Mouse (Mus musculus) forebrain, postnatal 0 days (tissue): ENCODE measurements around the gene Mrpl9. TPM values are rescaled to one million over a fixed set of nuclear protein-coding genes. Genes with fewer than 3 reads are reported as not detected.

Experiments
- ATAC-seq: fragments of 200-750 bp; cut with Nextera tagmentation; 2 replicates; pipeline ENCODE4 v1.8.0; 2017; ENCODE audit warnings: mild to moderate bottlenecking, moderate library complexity
- DNase-seq: peaks from one replicate; pipeline ENCODE4 v3.0.0-alpha.2; 2015
- H3K27ac ChIP-seq: fragments of 300-500 bp; sonication (generic); 2 replicates; pipeline ENCODE4 v1.5.1; 2014; ENCODE audit warnings: low read depth, mild to moderate bottlenecking, antibody characterized with exemption, low read length, moderate library complexity, mixed read lengths
- H3K27me3 ChIP-seq: fragments of 300-500 bp; sonication (generic); 2 replicates; pipeline ENCODE4 v1.6.1; 2014; ENCODE audit warnings: mild to moderate bottlenecking, low read length, mixed read lengths; ENCODE audit not compliant: insufficient read depth
- H3K36me3 ChIP-seq: fragments of 300-500 bp; sonication (generic); 2 replicates; pipeline ENCODE4 v1.6.1; 2014; ENCODE audit warnings: mild to moderate bottlenecking, moderate library complexity; ENCODE audit not compliant: insufficient read depth
- H3K4me1 ChIP-seq: fragments of 300-500 bp; sonication (generic); 2 replicates; pipeline ENCODE4 v1.6.1; 2014; ENCODE audit warnings: antibody characterized with exemption; ENCODE audit not compliant: insufficient read depth
- H3K4me2 ChIP-seq: fragments of 300-500 bp; sonication (generic); 2 replicates; pipeline ENCODE4 v1.6.1; 2014; ENCODE audit warnings: low read depth, mild to moderate bottlenecking, moderate library complexity
- H3K4me3 ChIP-seq: fragments of 300-500 bp; sonication (generic); 2 replicates; pipeline ENCODE4 v1.5.1; 2014; ENCODE audit warnings: low read depth, low read length, mixed read lengths
- H3K9ac ChIP-seq: fragments of 300-500 bp; sonication (generic); 2 replicates; pipeline ENCODE4 v1.6.1; 2014; ENCODE audit warnings: mild to moderate bottlenecking
- H3K9me3 ChIP-seq: fragments of 300-500 bp; sonication (generic); 2 replicates; pipeline ENCODE4 v1.6.1; 2016; ENCODE audit warnings: low read length
- CTCF ChIP-seq: sonication (generic); IDR thresholded peaks from 2 replicates; pipeline ENCODE4 v1.5.1; 2016; ENCODE audit warnings: antibody characterized with exemption, control low read depth, low read depth
- WGBS: fragments of 180-500 bp; shearing (Covaris S2); extraction: QIAGEN DNeasy Blood & Tissue Kit; methylation state at CpG from one replicate; pipeline ENCODE4 v1.1.7; 2014; 5-methylcytosine and 5-hydroxymethylcytosine counted together
- polyA plus RNA-seq: library from polyadenylated mRNA; unstranded; fragments of >200 nt; fragmentation: Nextera tagmentation; extraction: Ambion mirVana; gene quantifications from 2 replicates; pipeline ENCODE4 v1.2.1, GENCODE M21; 2015
- total RNA-seq: library from RNA; depleted of rRNA; stranded (reverse); fragments of >200 nt; gene quantifications from 2 replicates; pipeline ENCODE4 v1.2.3, GENCODE M21; 2014

Mrpl9 gene
- total and polyA plus RNA-seq, 2 experiments from 2014 or later, result 56.7 to 66.4 TPM

GRCm38 (mm10) chr3:94476301-94477035 is 33.4 kb downstream of the Mrpl9 start:
- TF ChIP-seq CTCF, result no peak
- H3K36me3 ChIP-seq, result peaks cover 10% of the 10 kb centered on the region
- H3K4me1 ChIP-seq, result peaks cover 27% of the 10 kb centered on the region
- no peak for DNase-seq
- no peaks in the 10 kb centered on the region for H3K9me3 ChIP-seq
- H3K27ac ChIP-seq, result peak overlapping the region; percentile 95; the same call in 1 of the 2 replicates
- H3K9ac ChIP-seq, result 0 out of 2 replicates have a peak overlapping the region, but pooled peaks have one; percentile 97
- H3K4me3 ChIP-seq, result no peak overlapping the region
- no peak overlapping the region for H3K4me2 ChIP-seq
- ATAC-seq, result no peak
- H3K27me3 ChIP-seq, result no peaks in the 10 kb centered on the region
- WGBS, result 62% methylated on average over 8 of the region's 8 CpGs

- H3K9me3 ChIP-seq, result no peaks in the 10 kb centered on the region
- no peaks in the 10 kb centered on the region for H3K27me3 ChIP-seq
- 0 out of 2 replicates have a peak, but pooled peaks have one; percentile 6 for TF ChIP-seq CTCF
- ATAC-seq, result peak; percentile 32
- DNase-seq, result peak; percentile 68
- peak overlapping the region; percentile 95 for H3K27ac ChIP-seq
- peak overlapping the region; percentile 97 for H3K9ac ChIP-seq
- peaks cover 24% of the 10 kb centered on the region for H3K4me1 ChIP-seq
- peaks cover 15% of the 10 kb centered on the region for H3K36me3 ChIP-seq
- WGBS, result 10% methylated on average over 4 of the region's 4 CpGs
- peak overlapping the region; percentile 80 for H3K4me3 ChIP-seq
- peak overlapping the region; percentile 53 for H3K4me2 ChIP-seq
These were observed 34.3 kb downstream of the Mrpl9 start for GRCm38 (mm10) chr3:94477444-94477843.

GRCm38 (mm10) chr3:94477981-94478422 is 34.9 kb downstream of the Mrpl9 start, which contains the start of gene Celf3:
Celf3 (plus strand) TSS chr3:94478295.
- H3K4me1 ChIP-seq, result peaks cover 24% of the 10 kb centered on the region
- H3K27me3 ChIP-seq, result no peaks in the 10 kb centered on the region
- peak within 1 kb of the TSS; percentile 80 for H3K4me3 ChIP-seq
- DNase-seq (peak; percentile 92), ATAC-seq (peak; percentile 94)
- 1% methylated on average over 14 of the region's 14 CpGs for WGBS
- H3K9ac ChIP-seq, result peak within 1 kb of the TSS; percentile 97
- H3K36me3 ChIP-seq, result peaks cover 15% of the 10 kb centered on the region
- H3K4me2 ChIP-seq, result peak within 1 kb of the TSS; percentile 93
- TF ChIP-seq CTCF, result no peak
- peak within 1 kb of the TSS; percentile 95 for H3K27ac ChIP-seq
- no peaks in the 10 kb centered on the region for H3K9me3 ChIP-seq

DNA sequence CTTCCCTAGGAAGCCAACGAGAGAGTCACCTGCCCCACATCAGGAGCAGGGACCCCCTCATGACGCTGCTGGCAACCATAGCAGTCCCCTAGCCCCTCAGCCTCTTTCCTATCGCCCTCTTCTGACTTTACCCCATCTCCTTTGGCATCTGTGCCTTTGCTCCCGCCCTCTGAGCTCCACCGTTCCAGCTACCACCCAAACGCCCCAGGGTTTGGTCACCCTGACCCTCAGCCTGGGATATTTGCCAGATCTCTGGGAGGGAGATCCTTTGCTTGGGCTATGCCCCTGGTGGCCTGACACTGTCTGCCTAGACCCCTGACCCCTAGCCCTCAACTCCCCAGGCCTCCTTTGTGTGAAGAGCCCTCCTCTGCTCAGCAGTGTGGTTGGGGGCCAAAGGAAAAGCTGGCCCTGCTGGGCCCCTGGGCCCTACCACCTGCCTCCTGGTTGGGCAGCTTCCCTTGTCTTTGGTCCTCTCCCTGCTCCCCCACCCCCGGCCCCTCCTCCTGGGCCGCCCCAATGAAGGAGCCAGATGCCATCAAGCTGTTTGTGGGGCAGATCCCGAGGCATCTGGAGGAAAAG is 35.6 kb downstream of the Mrpl9 start:
- H3K4me2 ChIP-seq, result peak overlapping the region; percentile 93
- peak overlapping the region; percentile 97 for H3K9ac ChIP-seq
- H3K9me3 ChIP-seq, result no peaks in the 10 kb centered on the region
- TF ChIP-seq CTCF, result 0 out of 2 replicates have a peak, but pooled peaks have one; percentile 13
- H3K4me3 ChIP-seq, result peak overlapping the region; percentile 80
- 8% methylated on average over 8 of the region's 9 CpGs for WGBS
- no peaks in the 10 kb centered on the region for H3K27me3 ChIP-seq
- H3K4me1 ChIP-seq, result peaks cover 26% of the 10 kb centered on the region
- H3K36me3 ChIP-seq, result peaks cover 15% of the 10 kb centered on the region
- peak overlapping the region; percentile 95 for H3K27ac ChIP-seq
- ATAC-seq (peak; percentile 16), DNase-seq (no peak)

- DNase-seq (no peak), ATAC-seq (no peak)
- Histone ChIP-seq H3K27me3 (no peaks in the 10 kb centered on the region), H3K36me3 (peaks cover 15% of the 10 kb centered on the region), H3K4me1 (peaks cover 30% of the 10 kb centered on the region), H3K9me3 (no peaks in the 10 kb centered on the region), H3K9ac (peak overlapping the region; percentile 97), H3K4me2 (peak overlapping the region; percentile 93), H3K27ac (peak overlapping the region; percentile 95; the same call in 1 of the 2 replicates), H3K4me3 (peak overlapping the region; percentile 80)
- WGBS, result 19% methylated on average over 11 of the region's 11 CpGs
- TF ChIP-seq CTCF, result no peak
These were observed 36.4 kb downstream of the Mrpl9 start for GRCm38 (mm10) chr3:94479564-94479963.

DNA sequence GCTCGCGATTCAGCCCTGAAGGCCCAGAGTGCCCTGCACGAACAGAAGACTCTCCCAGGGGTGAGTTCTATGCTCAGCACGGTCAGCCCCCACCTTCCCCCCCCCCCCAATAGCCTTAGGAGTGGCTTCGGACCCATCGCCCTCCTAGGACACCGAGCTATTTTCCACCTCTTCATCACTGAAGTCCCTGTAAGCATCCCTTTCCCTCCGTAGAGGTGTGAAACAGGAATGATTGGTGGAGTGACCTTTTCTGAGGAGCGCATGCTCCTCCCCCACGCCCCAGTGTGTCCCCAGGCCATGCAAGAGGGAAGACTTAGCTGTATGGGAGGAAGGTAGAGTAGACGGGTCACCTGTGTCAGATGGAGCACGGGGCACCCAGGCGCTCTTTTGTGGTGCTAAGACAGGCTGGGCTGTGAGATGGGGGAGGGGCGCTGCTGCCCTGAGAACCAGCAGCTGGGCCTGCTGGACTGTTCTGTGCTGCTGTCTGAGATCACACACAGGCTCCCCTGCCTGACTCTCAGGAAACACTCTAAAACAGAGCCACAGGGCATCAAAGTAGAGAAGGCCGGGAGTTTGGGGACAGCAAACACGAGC is 37.3 kb downstream of the Mrpl9 start, which contains the start of gene Riiad1:
Gene Riiad1 (minus strand): TSS at position 51 of the 594 bp plus-strand sequence.
- no peaks in the 10 kb centered on the region for H3K27me3 ChIP-seq
- WGBS, result 21% methylated on average over 16 of the region's 16 CpGs
- no peak for ATAC-seq
- H3K4me1 ChIP-seq, result peaks cover 38% of the 10 kb centered on the region
- peak within 1 kb of the TSS; percentile 95 for H3K27ac ChIP-seq
- peak within 1 kb of the TSS; percentile 97 for H3K9ac ChIP-seq
- peak within 1 kb of the TSS; percentile 80 for H3K4me3 ChIP-seq
- H3K4me2 ChIP-seq, result peak within 1 kb of the TSS; percentile 93
- peaks cover 20% of the 10 kb centered on the region for H3K36me3 ChIP-seq
- no peak for TF ChIP-seq CTCF
- H3K9me3 ChIP-seq, result no peaks in the 10 kb centered on the region
- no peak for DNase-seq
